In the genomic region with DNA sequence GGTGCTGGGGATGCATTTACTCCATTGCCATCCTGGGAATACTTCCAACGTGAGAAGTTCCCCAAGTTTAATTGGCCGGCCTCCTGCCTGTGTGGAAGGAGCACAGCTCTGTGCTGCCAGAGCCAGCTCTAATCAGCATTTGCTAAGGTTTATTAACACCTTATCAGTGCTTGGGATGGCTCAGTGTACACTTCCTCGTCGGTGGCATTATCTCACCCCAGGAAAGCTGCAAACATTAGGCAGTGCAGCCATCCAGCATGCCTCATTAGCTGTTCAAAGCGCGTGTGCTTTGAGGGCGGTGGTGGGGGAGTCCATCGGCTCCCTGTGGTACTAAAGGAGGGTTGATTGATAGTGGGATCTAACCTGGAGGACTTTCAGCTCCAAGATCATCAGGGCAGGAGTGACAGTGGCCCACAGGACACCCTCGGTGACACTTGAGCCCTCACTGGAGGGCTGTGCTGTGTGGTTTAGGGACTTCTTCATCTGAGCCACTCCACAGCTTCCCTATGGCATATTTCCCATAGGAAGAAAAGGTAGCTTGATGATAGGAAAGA, we compare ENCODE assay signal across 15 mouse cellular contexts.
DNase-seq lines count a peak whose midpoint lies in the region; ATAC-seq lines count a peak whose summit lies in the region.
"Had no signal": no experiment of that assay in that cellular context is flagged by ENCODE, and none has a peak within 500 bp of the region (broad histone marks: within the 10 kb centered on the region; RNA-seq: fewer than 3 reads in every experiment).

No protein-coding gene starts in this region.

- WGBS in kidney, embryonic 16.5 days: 19% methylated on average over 9 of the region's 9 CpGs
- WGBS in hindbrain, embryonic 14.5 days: 31% methylated on average over 9 of the region's 9 CpGs
- WGBS in neural tube, embryonic 15.5 days: 18% methylated on average over 9 of the region's 9 CpGs

- no peak overlapping the region for H3K4me3 ChIP-seq in kidney, embryonic 16.5 days (ENCODE audit: low read length)
- H3K4me3 ChIP-seq in hindbrain, embryonic 14.5 days (replicated peaks; ENCODE audit: low read length): no peak overlapping the region
- H3K4me3 ChIP-seq in neural tube, embryonic 15.5 days (replicated peaks): no peak overlapping the region
- H3K4me3 ChIP-seq: liver, embryonic 15.5 days; myocyte had no signal

- H3K4me1 ChIP-seq in kidney, embryonic 16.5 days (ENCODE audit: insufficient read depth, low read length): peaks cover 9% of the 10 kb centered on the region; the same call in 1 of the 2 replicates
- H3K4me1 ChIP-seq in hindbrain, embryonic 14.5 days (replicated peaks; ENCODE audit: control insufficient read depth, insufficient read depth, low read length): peaks cover 9% of the 10 kb centered on the region; the same call in 1 of the 2 replicates
- H3K4me1 ChIP-seq in neural tube, embryonic 15.5 days: peaks cover 16% of the 10 kb centered on the region
- H3K4me1 ChIP-seq: liver, embryonic 15.5 days had no signal

- no peak overlapping the region for H3K27ac ChIP-seq in kidney, embryonic 16.5 days (ENCODE audit: low read length)
- H3K27ac ChIP-seq in hindbrain, embryonic 14.5 days: no peak overlapping the region
- H3K27ac ChIP-seq in neural tube, embryonic 15.5 days (replicated peaks): no peak overlapping the region
- H3K27ac ChIP-seq: liver, embryonic 15.5 days had no signal

- no peak for DNase-seq in kidney, adult 8-10 months
- peak; percentile 33 for DNase-seq in testis, postnatal 10 days (ENCODE audit: low spot score)
- no peak for DNase-seq in testis, postnatal 14 days (ENCODE audit: low spot score)
- no peak for DNase-seq in hindbrain, embryonic 14.5 days (ENCODE audit: low spot score)
- no peak for DNase-seq in left cerebral cortex, adult 9 months (ENCODE audit: low spot score in 2 of 2)
- no peak for DNase-seq in layer of hippocampus, adult 8-10 months (ENCODE audit: low spot score in 2 of 2)
- DNase-seq: cerebellum, adult 8-10 months; embryo, embryonic 11 days; kidney, postnatal 36 days; right cerebral cortex, adult 18-20 months; spleen, adult 18-20 months had no signal

- H3K9ac ChIP-seq in kidney, embryonic 16.5 days (replicated peaks; ENCODE audit: low read length): no peak overlapping the region
- no peak overlapping the region for H3K9ac ChIP-seq in hindbrain, embryonic 14.5 days
- H3K9ac ChIP-seq in neural tube, embryonic 15.5 days (replicated peaks): no peak overlapping the region
- H3K9ac ChIP-seq: liver, embryonic 15.5 days had no signal

- H3K36me3 ChIP-seq in kidney, embryonic 16.5 days (ENCODE audit: insufficient read depth, low read length): no peaks in the 10 kb centered on the region
- H3K36me3 ChIP-seq in hindbrain, embryonic 14.5 days (replicated peaks; ENCODE audit: control insufficient read depth, insufficient read depth): no peaks in the 10 kb centered on the region
- H3K36me3 ChIP-seq in neural tube, embryonic 15.5 days: no peaks in the 10 kb centered on the region
- H3K36me3 ChIP-seq: liver, embryonic 15.5 days had no signal

- no peaks in the 10 kb centered on the region for H3K9me3 ChIP-seq in kidney, embryonic 16.5 days (ENCODE audit: low read length)
- no peaks in the 10 kb centered on the region for H3K9me3 ChIP-seq in hindbrain, embryonic 14.5 days (ENCODE audit: control insufficient read depth, low read length)
- H3K9me3 ChIP-seq in neural tube, embryonic 15.5 days (replicated peaks): no peaks in the 10 kb centered on the region
- H3K9me3 ChIP-seq: liver, embryonic 15.5 days had no signal

- ATAC-seq in kidney, embryonic 16.5 days (ENCODE audit: low FRiP score, low TSS enrichment): peak; percentile 67
- peak; percentile 58; the same call in 1 of the 2 replicates for ATAC-seq in hindbrain, embryonic 14.5 days (ENCODE audit: low FRiP score)
- ATAC-seq in neural tube, embryonic 15.5 days (ENCODE audit: low FRiP score): peak; percentile 37; the same call in 1 of the 2 replicates

- H3K27me3 ChIP-seq in kidney, embryonic 16.5 days (ENCODE audit: insufficient read depth, low read length): no peaks in the 10 kb centered on the region
- no peaks in the 10 kb centered on the region for H3K27me3 ChIP-seq in hindbrain, embryonic 14.5 days (ENCODE audit: control insufficient read depth, insufficient read depth, low read length)
- no peaks in the 10 kb centered on the region for H3K27me3 ChIP-seq in neural tube, embryonic 15.5 days (replicated peaks)
- H3K27me3 ChIP-seq: liver, embryonic 15.5 days had no signal

- H3K4me2 ChIP-seq in kidney, embryonic 16.5 days (replicated peaks; ENCODE audit: low read depth, low read length): no peak overlapping the region
- H3K4me2 ChIP-seq in hindbrain, embryonic 14.5 days (replicated peaks): no peak overlapping the region
- no peak overlapping the region for H3K4me2 ChIP-seq in neural tube, embryonic 15.5 days
- H3K4me2 ChIP-seq: liver, embryonic 15.5 days had no signal
